Mouse (Mus musculus) adipose tissue, adult 10 weeks (tissue): ENCODE measurements around the gene Hspb1. TPM values are rescaled to one million over a fixed set of nuclear protein-coding genes. Genes with fewer than 3 reads are reported as not detected.

Experiments used
- polyA plus RNA-seq: library from polyadenylated mRNA; stranded (reverse); fragments of 350-450 nt; fragmentation: Illumina TruSeq; extraction: RNeasy Lipid Tissue Mini Kit (QIAGEN cat#74804); gene quantifications from one replicate; pipeline ENCODE4 v1.2.3, GENCODE M21; 2014; ENCODE audit warnings: low read depth, low replicate concordance

Gene Hspb1
- 85.0 TPM for polyA plus RNA-seq

GRCm38 (mm10) chr5:135887675-135888102 is at the start of gene Hspb1:
Gene Hspb1 (plus strand): TSS chr5:135887919.

DNA sequence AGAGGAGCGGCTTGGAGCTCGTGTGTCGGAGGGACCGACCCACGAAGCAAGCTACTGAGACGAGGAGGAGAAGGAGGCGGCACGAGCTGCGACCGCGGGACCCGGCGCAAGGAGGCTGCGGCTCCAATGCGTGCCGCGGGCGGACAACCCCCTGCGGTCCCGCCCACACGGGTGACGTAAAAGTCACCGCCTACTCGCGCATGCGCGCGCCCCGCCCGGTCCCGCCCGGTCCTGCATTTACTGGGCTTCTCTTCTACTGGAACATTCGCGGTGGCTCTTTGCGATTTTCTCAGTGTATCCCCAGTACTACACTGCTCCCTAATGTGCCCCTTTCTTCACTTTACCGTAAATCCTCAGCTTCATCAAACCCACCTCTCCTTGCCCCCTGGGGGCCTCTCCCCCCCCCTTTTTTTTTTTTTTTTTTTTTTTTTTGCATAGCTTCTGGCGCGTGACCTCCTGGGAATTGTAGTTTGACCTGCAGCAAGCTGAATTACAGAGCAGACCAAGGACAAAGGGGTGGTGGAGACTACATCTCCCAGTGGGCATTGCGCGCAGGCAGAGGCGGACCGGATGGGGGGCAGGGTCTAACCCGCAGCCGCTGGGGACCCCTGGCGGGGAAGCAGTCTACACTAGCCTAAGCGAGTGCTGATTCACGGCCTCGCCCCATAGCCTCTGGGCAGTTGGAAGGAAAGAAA is 46.9 kb downstream of the Hspb1 start, which contains the start of gene Ywhag:
Gene Ywhag, minus strand, starts transcription at position 136 of the 695 bp plus-strand sequence.

Other genes starting within 250 kb of the Hspb1 start
- 150 TPM for gene Por, start 217.9 kb upstream of the Hspb1 start, polyA plus RNA-seq
- 92.4 TPM for gene Tmem120a, start 143.5 kb upstream of the Hspb1 start, polyA plus RNA-seq
- gene Styxl1, start 109.5 kb upstream of the Hspb1 start, polyA plus RNA-seq = 3.8 TPM
- gene Mdh2, start 109.4 kb upstream of the Hspb1 start, polyA plus RNA-seq = 245 TPM
- not detected for gene Srrm3, start 81.0 kb upstream of the Hspb1 start, polyA plus RNA-seq
- gene Ywhag, start 46.7 kb downstream of the Hspb1 start, polyA plus RNA-seq = 136 TPM
- 7.0 TPM for gene Ssc4d, start 86.6 kb downstream of the Hspb1 start, polyA plus RNA-seq
- gene Zp3, start 92.2 kb downstream of the Hspb1 start, polyA plus RNA-seq = not detected
- gene Dtx2, start 106.9 kb downstream of the Hspb1 start, polyA plus RNA-seq = 29.3 TPM
- gene Upk3b, start 150.6 kb downstream of the Hspb1 start, polyA plus RNA-seq = 35.5 TPM
- gene Upk3bl, start 166.6 kb downstream of the Hspb1 start, polyA plus RNA-seq = not detected
- gene Rasa4, start 196.0 kb downstream of the Hspb1 start, polyA plus RNA-seq = 12.6 TPM
- 89.6 TPM for gene Polr2j, start 228.7 kb downstream of the Hspb1 start, polyA plus RNA-seq
- 15.6 TPM for gene Lrwd1, start 248.2 kb downstream of the Hspb1 start, polyA plus RNA-seq
- gene Alkbh4, start 248.2 kb downstream of the Hspb1 start, polyA plus RNA-seq = 6.9 TPM